Mouse (Mus musculus) urinary bladder, adult 18-20 months (tissue): ENCODE results near the gene Tbc1d23.

ENCODE experiments used
- DNase-seq, 2 experiments: peaks; one replicate each; pipeline ENCODE4 v3.0.0; 2022; ENCODE audit warnings: low spot score in 2 of 2, mixed read lengths in 2 of 2

The Tbc1d23 gene

GRCm38 (mm10) chr16:57162841-57163240 lies 68.5 kb downstream of the Tbc1d23 start:
- DNase-seq, result no peak

- no peak for DNase-seq
Measured at GRCm38 (mm10) chr16:57159835-57160234, 71.5 kb downstream of the Tbc1d23 start.

GRCm38 (mm10) chr16:57157728-57158127 lies 73.6 kb downstream of the Tbc1d23 start:
- no peak for DNase-seq

DNA sequence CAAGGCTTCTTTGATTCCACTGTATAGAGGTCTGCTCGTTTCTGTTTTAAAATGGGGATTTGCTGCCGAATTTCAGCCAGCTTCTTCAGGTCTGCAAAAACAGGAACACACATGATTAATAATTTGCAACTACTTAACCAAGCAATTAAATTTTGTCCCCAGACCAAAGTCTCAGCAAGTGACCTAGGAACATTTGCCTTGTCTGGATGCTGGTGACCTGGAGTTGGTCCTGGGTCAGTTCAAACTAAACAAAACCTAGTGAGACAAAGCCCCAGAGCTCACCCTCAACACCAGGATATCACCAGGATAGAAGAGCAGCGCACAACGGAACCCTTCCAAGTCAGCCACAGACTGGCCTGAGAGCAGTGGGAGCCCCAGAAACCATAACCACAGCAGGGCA lies 74.2 kb downstream of the Tbc1d23 start:
- no peak for DNase-seq

- DNase-seq, result no peak
Measured at GRCm38 (mm10) chr16:57155899-57156298, 75.4 kb downstream of the Tbc1d23 start.

DNA sequence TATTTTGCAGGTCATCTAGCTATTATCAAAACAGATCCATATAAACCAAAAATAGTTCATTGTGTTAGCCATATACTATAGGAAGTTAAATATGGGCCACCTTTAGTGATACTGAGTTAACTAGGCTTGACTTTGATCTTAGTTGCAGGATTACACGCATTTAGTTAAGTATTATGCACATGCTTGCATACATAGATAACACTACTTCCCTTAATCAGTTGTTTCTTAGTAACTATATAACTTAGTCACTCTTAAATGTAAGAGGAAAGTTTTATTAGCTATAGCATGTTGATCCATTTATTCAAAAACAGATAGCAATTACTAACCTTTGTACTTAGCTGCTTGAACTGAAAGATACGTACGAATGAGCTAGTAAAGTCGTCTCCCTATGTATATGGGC lies 79.9 kb downstream of the Tbc1d23 start:
- no peak for DNase-seq

DNA sequence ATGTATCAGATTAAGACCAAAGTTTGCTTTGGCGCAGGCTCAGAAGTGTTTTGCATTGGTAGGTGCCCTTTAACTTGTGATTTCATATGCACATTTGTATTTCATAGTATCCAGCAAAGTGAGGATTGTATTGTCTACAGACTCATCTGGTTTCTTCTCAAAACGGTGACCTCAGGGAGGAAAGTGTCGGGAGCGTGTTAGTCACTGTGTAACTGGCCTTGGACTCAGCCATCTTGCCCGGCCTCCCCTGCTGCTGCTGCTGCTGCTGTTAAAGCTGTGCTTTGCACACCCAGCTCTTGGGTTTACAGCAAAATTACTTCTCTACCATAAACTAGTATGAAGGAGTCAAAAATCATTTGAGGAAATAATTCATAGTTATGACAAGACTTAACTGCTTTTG lies 86.6 kb downstream of the Tbc1d23 start:
- DNase-seq, result no peak

GRCm38 (mm10) chr16:57133611-57134010 lies 97.7 kb downstream of the Tbc1d23 start:
- DNase-seq, result no peak

- DNase-seq, result no peak
Measured at GRCm38 (mm10) chr16:57132326-57132725, 99.0 kb downstream of the Tbc1d23 start.

DNA sequence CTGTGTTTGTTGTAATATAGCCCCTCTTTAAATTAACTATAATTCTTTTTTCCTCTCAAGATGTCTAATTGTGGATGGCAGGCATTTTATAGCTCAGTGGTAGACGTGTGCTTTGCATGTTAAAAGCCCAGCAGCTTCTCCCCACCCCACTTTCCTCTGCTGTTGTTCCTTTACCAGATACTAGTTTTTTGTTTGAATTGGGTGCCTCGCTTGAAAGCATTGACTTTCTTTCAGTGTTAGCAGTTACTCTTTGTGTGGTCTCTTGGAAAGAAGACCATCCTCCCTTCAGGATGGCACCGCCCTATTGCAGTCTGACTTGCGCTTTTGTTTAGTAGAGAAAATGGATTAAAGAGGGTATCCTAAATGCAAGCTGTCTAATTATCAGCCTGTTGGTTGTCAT lies 99.8 kb downstream of the Tbc1d23 start:
- no peak for DNase-seq

DNA sequence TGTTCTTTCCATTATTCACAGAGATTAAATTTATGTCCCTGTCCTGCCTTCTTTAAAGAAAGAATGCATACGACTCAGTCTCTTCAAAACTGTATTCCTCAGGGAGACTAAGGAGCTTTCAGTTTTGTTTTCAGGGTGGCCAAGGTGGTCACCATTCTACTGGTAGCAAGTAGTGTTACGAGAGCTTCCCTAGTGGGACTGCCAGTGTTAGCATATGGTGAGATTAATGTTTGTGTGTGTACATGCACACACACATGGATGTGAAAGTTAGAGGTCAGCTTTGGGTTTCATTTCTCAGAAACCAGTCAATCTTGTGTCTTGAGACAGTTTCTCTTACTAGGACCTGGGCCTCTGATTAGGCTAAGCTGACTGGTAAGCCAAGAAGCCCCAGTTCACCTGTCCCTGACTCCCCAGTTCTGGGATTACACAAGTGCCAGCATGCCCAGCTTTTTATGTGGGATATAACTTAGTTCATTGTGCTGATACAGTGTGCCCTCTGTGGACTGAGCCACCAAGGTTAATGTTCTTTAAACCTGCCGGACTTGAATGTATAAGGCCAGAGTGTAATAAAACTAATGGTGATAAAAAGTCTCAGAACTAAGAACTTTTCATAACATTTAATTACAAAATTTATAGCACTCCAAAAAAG lies 100.4 kb downstream of the Tbc1d23 start:
- DNase-seq, result peak in 1 of 2 experiments; percentile 35

GRCm38 (mm10) chr16:57127825-57128224 lies 103.5 kb downstream of the Tbc1d23 start:
- no peak for DNase-seq

GRCm38 (mm10) chr16:57126268-57126667 lies 105.0 kb downstream of the Tbc1d23 start:
- DNase-seq, result no peak

- no peak for DNase-seq
Measured at GRCm38 (mm10) chr16:57122682-57123445, 108.4 kb downstream of the Tbc1d23 start.

GRCm38 (mm10) chr16:57121816-57122415 lies 109.4 kb downstream of the Tbc1d23 start:
- no peak for DNase-seq

DNA sequence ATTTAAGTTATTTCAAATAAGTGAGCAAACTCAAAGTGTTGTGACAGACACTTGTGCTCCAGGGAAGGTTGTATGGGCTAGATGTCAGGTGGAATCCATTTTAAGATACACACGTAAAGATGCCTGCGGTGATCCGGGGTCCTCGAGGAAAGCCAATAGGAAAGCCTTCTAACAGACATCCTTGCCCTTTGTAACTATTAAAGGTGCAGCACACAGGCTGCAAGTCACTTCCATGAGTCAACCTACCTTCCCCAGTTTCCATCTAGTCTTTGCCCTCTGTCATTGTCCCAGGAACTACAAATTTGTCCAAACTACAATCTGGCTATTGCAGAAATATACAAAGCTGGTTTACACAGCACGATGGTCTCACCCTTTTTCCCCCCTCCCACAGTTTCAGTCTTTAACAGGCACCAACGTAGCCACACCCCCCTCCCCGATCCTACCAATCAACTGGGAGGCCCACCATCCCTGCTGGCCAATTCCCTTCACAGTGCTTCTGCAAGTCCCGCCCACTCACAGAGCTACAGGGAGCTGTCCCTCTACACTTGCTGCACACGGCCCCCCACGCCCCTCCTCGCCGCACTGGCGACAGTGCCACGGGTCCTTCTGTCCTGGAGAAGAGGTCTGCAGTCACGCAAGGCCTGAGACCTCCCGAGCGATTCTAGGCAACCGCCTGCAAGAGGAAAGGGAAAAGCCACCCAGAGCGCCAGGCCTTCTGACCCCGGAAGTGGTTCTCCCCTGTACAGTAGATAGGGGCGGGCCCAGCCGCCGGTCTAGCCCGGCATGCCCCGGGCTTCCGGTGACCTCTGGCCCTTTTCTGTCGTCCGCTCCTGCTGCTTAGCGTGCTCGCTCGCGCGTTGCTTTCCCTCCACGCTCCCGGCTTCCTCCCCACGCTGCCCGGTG lies 110.1 kb downstream of the Tbc1d23 start, which contains the start of gene Tomm70a:
Gene Tomm70a (plus strand): TSS at position 791 of the 903 bp plus-strand sequence.
- peak; percentile 89 to 92 for DNase-seq
